Mouse (Mus musculus) lung, postnatal 0 days (tissue): ENCODE measurements at regions not wholly inside any gene's neighbourhood (a gene's known extent, or its start where the extent isn't known, plus 50 kb on each side); places are given as distances from the start of the nearest gene placed in this dataset.

ENCODE experiments used
- CTCF ChIP-seq: IDR thresholded peaks from 2 replicates; pipeline ENCODE4 v1.5.1; 2016; ENCODE audit warnings: antibody characterized with exemption, mild to moderate bottlenecking
- EP300 ChIP-seq: IDR thresholded peaks from 2 replicates; pipeline ENCODE4 v1.6.1; 2016; ENCODE audit warnings: antibody characterized with exemption, mild to moderate bottlenecking, control low read depth

GRCm38 (mm10) chr13:78802011-78802837 lies 602.7 kb upstream of the Nr2f1 start:
- TF ChIP-seq CTCF = no peak
- no peak for TF ChIP-seq EP300
